Mouse (Mus musculus) CH12.LX (cell line): Measurements from ENCODE around the gene Cfap54. TPM values are rescaled to one million over a fixed set of nuclear protein-coding genes. Genes with fewer than 3 reads are reported as not detected.

ENCODE experiments used
- DNase-seq: peaks from one replicate; pipeline ENCODE4 v3.0.0-alpha.2; 2013; ENCODE audit errors: extremely low read depth
- H3K27ac ChIP-seq: 2 replicates; pipeline ENCODE4 v1.5.1; 2012; ENCODE audit warnings: low read depth, mild to moderate bottlenecking, control low read depth, moderate library complexity; ENCODE audit not compliant: insufficient read depth
- H3K27me3 ChIP-seq: replicated peaks from 2 replicates; pipeline ENCODE3; 2012; ENCODE audit warnings: inconsistent platforms
- H3K36me3 ChIP-seq, 2 experiments: replicated peaks in 1 of 2; 2 replicates each; pipeline versions ENCODE3 to v1.6.1; 2012; ENCODE audit warnings: inconsistent platforms in 1 of 2, low read length in 1 of 2, mild to moderate bottlenecking in 1 of 2, mixed read lengths in 1 of 2, moderate library complexity in 1 of 2; ENCODE audit not compliant: control insufficient read depth in 1 of 2, insufficient read depth in 1 of 2
- H3K4me1 ChIP-seq, 2 experiments: 2 replicates each; pipeline ENCODE4 v1.6.1; 2012; ENCODE audit warnings: inconsistent platforms in 1 of 2, moderate library complexity in 1 of 2; ENCODE audit not compliant: insufficient read depth in 2 of 2, control insufficient read depth in 1 of 2
- H3K4me2 ChIP-seq: 2 replicates; pipeline ENCODE4 v1.6.1; 2012; ENCODE audit warnings: low read depth, mild to moderate bottlenecking, control low read depth; ENCODE audit not compliant: poor library complexity, insufficient read depth, severe bottlenecking
- H3K4me3 ChIP-seq, 3 experiments: fragments of 150-350 bp in 1 of 3; sonication (generic) in 1 of 3; replicated peaks in 1 of 3; 2 replicates each; pipeline versions ENCODE3 to v1.5.1; 2011 to 2012; ENCODE audit warnings: low read depth in 2 of 3, low read length in 2 of 3, mild to moderate bottlenecking in 2 of 3, moderate library complexity in 2 of 3, control low read depth in 1 of 3, improper control_type of control experiment in 1 of 3, inconsistent platforms in 1 of 3, mixed read lengths in 1 of 3; ENCODE audit not compliant: poor library complexity in 1 of 3
- H3K79me2 ChIP-seq: replicated peaks from 2 replicates; pipeline ENCODE4 v1.6.1; 2012; ENCODE audit warnings: mild to moderate bottlenecking, moderate library complexity; ENCODE audit not compliant: control insufficient read depth, poor library complexity, insufficient read depth, severe bottlenecking; ENCODE audit errors: extremely low read depth
- H3K9ac ChIP-seq: 2 replicates; pipeline ENCODE4 v1.6.1; 2012; ENCODE audit warnings: low read depth, mild to moderate bottlenecking, control low read depth, moderate library complexity; ENCODE audit not compliant: insufficient read depth
- H3K9me3 ChIP-seq: replicated peaks from 2 replicates; pipeline ENCODE3; 2012; ENCODE audit warnings: low read length, inconsistent platforms, mixed read lengths
- CHD1 ChIP-seq: IDR thresholded peaks from 2 replicates; pipeline ENCODE4 v1.6.1; 2012; ENCODE audit warnings: low read depth, low read length, improper control_type of control experiment, inconsistent platforms
- CHD2 ChIP-seq: IDR thresholded peaks from 2 replicates; pipeline ENCODE4 v1.6.1; 2011; ENCODE audit warnings: low read length, improper control_type of control experiment
- CTCF ChIP-seq, 2 experiments: IDR thresholded peaks in 1 of 2; conservative IDR thresholded peaks in 1 of 2; 2 replicates each; pipeline ENCODE4 v1.5.1; 2011 to 2012; ENCODE audit warnings: low read depth in 2 of 2, low read length in 2 of 2, improper control_type of control experiment in 1 of 2, inconsistent platforms in 1 of 2, mild to moderate bottlenecking in 1 of 2, moderate library complexity in 1 of 2
- ELF1 ChIP-seq: IDR thresholded peaks from 2 replicates; pipeline ENCODE4 v1.6.1; 2014; ENCODE audit warnings: low read depth, mild to moderate bottlenecking, inconsistent platforms, low read length, improper control_type of control experiment
- ETS1 ChIP-seq: conservative IDR thresholded peaks from 2 replicates; pipeline ENCODE4 v1.6.1; 2012; ENCODE audit warnings: low read depth, mild to moderate bottlenecking, inconsistent platforms, low read length, improper control_type of control experiment, moderate library complexity
- JUND ChIP-seq: conservative IDR thresholded peaks from 2 replicates; pipeline ENCODE4 v1.6.1; 2011; ENCODE audit warnings: low read depth, low read length, improper control_type of control experiment
- MYC ChIP-seq: IDR thresholded peaks from 2 replicates; pipeline ENCODE4 v1.6.1; 2011; ENCODE audit warnings: low read depth, mild to moderate bottlenecking, improper control_type of control experiment, low read length
- TCF12 ChIP-seq: IDR thresholded peaks from 2 replicates; pipeline ENCODE4 v1.6.1; 2014; ENCODE audit warnings: low read depth, mild to moderate bottlenecking, inconsistent platforms, low read length, improper control_type of control experiment
- ZMIZ1 ChIP-seq: IDR thresholded peaks from 2 replicates; pipeline ENCODE4 v1.6.1; 2012; ENCODE audit warnings: low read depth, mild to moderate bottlenecking, inconsistent platforms, low read length, improper control_type of control experiment
- dilution Hi-C: fragments of 300-500 bp; cut with MboI; formaldehyde crosslinking; loops from 2 replicates; pipeline ENCODE4 v1.14.3; 2020; ENCODE audit warnings: low sequenced_read_pairs; ENCODE audit not compliant: extremely low pct_unique_long_range_greater_than_20kb, extremely low pct_ligation_motif_present
- in situ Hi-C: fragments of 300-500 bp; cut with MboI; formaldehyde crosslinking; loops from 3 replicates; pipeline ENCODE4 v1.14.3; 2019; ENCODE audit warnings: low sequenced_read_pairs, low pct_ligation_motif_present, low pct_unique_long_range_greater_than_20kb, mixed read lengths
- polyA plus RNA-seq: library from polyadenylated mRNA; unstranded; fragments of >175 nt; gene quantifications from 2 replicates; pipeline ENCODE4 v1.2.1, GENCODE M21; 2012; ENCODE audit warnings: low read depth; ENCODE audit not compliant: insufficient read length
- total RNA-seq, 2 experiments: library from RNA; depleted of rRNA; stranded (reverse); fragments of 300-350 nt in 1 of 2; fragments of >200 nt in 1 of 2; gene quantifications; 2 replicates each; pipeline ENCODE4 v1.2.3; 2012 to 2014

Cfap54 gene
- total and polyA plus RNA-seq, 3 experiments: 0.38 to 1.3 (median 1.3) TPM

DNA sequence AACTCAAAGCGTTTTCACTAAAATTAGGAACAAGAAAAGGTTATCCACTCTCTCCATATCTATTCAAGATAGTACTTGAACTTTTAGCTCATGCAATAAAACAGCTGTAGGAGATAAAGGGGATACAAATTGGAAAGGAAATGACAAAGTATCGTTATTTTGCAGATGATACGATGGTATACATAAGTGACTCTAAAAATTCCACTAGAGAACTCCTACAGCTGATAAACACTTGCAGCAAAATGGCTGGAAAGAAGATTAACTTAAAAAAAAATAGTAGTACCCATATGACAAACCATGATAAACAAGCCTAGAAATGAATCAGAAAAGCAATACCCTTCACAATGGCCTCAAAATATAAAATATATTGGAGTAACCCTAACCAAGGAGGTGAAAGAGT, 352.7 kb downstream of the Cfap54 start:
- in situ Hi-C loops: no loop called here
- dilution Hi-C loops: no loop called here
- TF ChIP-seq MYC (no peak), CTCF (conservative IDR thresholded peaks at IDR 0.05 in 1 of 2, IDR thresholded peaks at IDR 0.05 in 1 of 2; ENCODE audit: low read depth in 2 of 2, low read length in 2 of 2) (no peak), ETS1 (no peak), JUND (no peak), TCF12 (no peak), ZMIZ1 (no peak), CHD1 (no peak), CHD2 (no peak), ELF1 (no peak)
- no peak overlapping the region for H3K4me2 ChIP-seq
- no peaks in the 10 kb centered on the region for H3K27me3 ChIP-seq
- no peak overlapping the region for H3K27ac ChIP-seq
- no peak overlapping the region for H3K4me3 ChIP-seq
- no peaks in the 10 kb centered on the region for H3K79me2 ChIP-seq
- no peaks in the 10 kb centered on the region for H3K36me3 ChIP-seq
- H3K9ac ChIP-seq: no peak overlapping the region
- no peaks in the 10 kb centered on the region for H3K4me1 ChIP-seq
- DNase-seq: no peak
- H3K9me3 ChIP-seq: peaks cover 7% of the 10 kb centered on the region

Other genes with a start within 250 kb of the Cfap54 start
- 26.4 and 28.5 TPM in 2 replicates for gene Cdk17, start 79.3 kb upstream of the Cfap54 start, total RNA-seq (2012; rRNA removed)
- gene Cdk17, start 79.3 kb upstream of the Cfap54 start, total RNA-seq (2014; rRNA removed): 51.3 and 53.9 TPM in 2 replicates
- 20.0 and 23.4 TPM in 2 replicates for gene Cdk17, start 79.3 kb upstream of the Cfap54 start, polyA plus RNA-seq
- gene Elk3, start 229.5 kb upstream of the Cfap54 start, total RNA-seq (2012; rRNA removed): 22.3 and 25.8 TPM in 2 replicates
- 20.1 and 25.3 TPM in 2 replicates for gene Elk3, start 229.5 kb upstream of the Cfap54 start, total RNA-seq (2014; rRNA removed)
- 35.6 and 37.0 TPM in 2 replicates for gene Elk3, start 229.5 kb upstream of the Cfap54 start, polyA plus RNA-seq